ENCODE assay signal across 11 mouse cellular contexts in the genomic region with DNA sequence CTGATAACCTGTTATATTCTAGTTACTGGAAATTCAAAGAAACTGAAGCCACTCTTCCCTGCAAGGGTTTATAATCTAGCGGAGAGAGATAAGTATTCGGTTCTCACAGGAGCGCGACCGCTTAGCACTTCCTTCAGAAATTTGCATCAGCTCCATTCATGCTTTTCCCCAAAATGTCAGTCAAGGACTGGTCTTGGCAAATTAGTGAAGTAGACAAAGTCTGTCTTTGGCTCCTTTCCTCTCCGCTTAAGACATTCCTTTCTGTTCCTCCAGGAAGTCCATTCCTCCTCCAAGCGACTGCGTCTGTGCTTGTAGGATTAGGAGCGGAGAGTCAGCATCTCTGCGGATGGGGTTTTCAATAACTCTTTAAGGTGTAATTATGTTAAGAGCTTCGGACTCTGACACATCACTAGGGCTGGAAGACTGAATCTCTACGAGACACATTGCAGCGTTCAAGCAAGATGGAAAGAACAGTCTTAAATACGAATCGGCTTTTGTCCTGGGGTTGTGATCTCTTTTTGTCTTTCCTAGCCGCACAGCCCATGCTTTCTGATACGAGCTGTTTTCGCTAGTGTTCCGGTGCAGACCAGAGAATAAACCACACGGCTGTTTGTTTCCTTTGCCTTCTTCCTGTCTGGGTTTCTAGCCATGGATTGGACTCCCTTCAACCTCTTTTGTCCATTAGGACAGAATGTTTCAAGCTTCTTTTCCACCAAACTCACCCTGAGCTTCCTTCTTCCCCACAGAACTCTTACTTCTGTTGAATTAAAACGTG.
DNase-seq lines count a peak whose midpoint lies in the region; ATAC-seq and TF ChIP-seq lines count a peak whose summit lies in the region.
"Had no signal": no experiment of that assay in that cellular context is flagged by ENCODE, and none has a peak within 500 bp of the region (broad histone marks: within the 10 kb centered on the region; RNA-seq: fewer than 3 reads in every experiment).

No protein-coding gene starts in this region.

- no peaks in the 10 kb centered on the region for H3K9me3 ChIP-seq in forebrain, embryonic 11.5 days (ENCODE audit: control insufficient read depth, low read length)
- no peaks in the 10 kb centered on the region for H3K9me3 ChIP-seq in liver, embryonic 11.5 days (ENCODE audit: control insufficient read depth, low read length)
- no peaks in the 10 kb centered on the region for H3K9me3 ChIP-seq in midbrain, embryonic 16.5 days (replicated peaks; ENCODE audit: control insufficient read depth, low read length, poor library complexity, severe bottlenecking)

- peak overlapping the region; percentile 27 for H3K4me3 ChIP-seq in left cerebral cortex, adult 2 months
- no peak overlapping the region for H3K4me3 ChIP-seq in forebrain, embryonic 11.5 days (ENCODE audit: low read depth, low read length)
- peak overlapping the region; percentile 20; the same call in 1 of the 2 replicates for H3K4me3 ChIP-seq in liver, embryonic 11.5 days (ENCODE audit: low read depth, low read length)
- peak overlapping the region; percentile 19; the same call in 1 of the 2 replicates for H3K4me3 ChIP-seq in midbrain, embryonic 16.5 days (ENCODE audit: low read depth, low read length)
- H3K4me3 ChIP-seq: gastrocnemius, adult 2 months had no signal

- H3K36me3 ChIP-seq in forebrain, embryonic 11.5 days (ENCODE audit: control insufficient read depth, insufficient read depth, low read length) = no peaks in the 10 kb centered on the region
- no peaks in the 10 kb centered on the region for H3K36me3 ChIP-seq in liver, embryonic 11.5 days (ENCODE audit: control insufficient read depth, insufficient read depth, low read length)
- no peaks in the 10 kb centered on the region for H3K36me3 ChIP-seq in midbrain, embryonic 16.5 days (ENCODE audit: control insufficient read depth, insufficient read depth, low read length)

- H3K27ac ChIP-seq in left cerebral cortex, adult 2 months = no peak overlapping the region
- H3K27ac ChIP-seq in forebrain, embryonic 11.5 days (ENCODE audit: low read depth, low read length) = peak overlapping the region; percentile 18; the same call in 1 of the 2 replicates
- H3K27ac ChIP-seq in liver, embryonic 11.5 days (ENCODE audit: low read depth, low read length) = no peak overlapping the region
- H3K27ac ChIP-seq in midbrain, embryonic 16.5 days (ENCODE audit: low read length) = peak overlapping the region; percentile 47; the same call in 1 of the 2 replicates
- H3K27ac ChIP-seq: gastrocnemius, adult 2 months had no signal

- H3K4me2 ChIP-seq in forebrain, embryonic 11.5 days (ENCODE audit: low read depth, low read length, severe bottlenecking) = peak overlapping the region; percentile 28; the same call in 1 of the 2 replicates
- peak overlapping the region; percentile 58 for H3K4me2 ChIP-seq in liver, embryonic 11.5 days
- peak overlapping the region; percentile 45 for H3K4me2 ChIP-seq in midbrain, embryonic 16.5 days (ENCODE audit: low read length)

- no peak for DNase-seq in left cerebral cortex, adult 2 months (ENCODE audit: extremely low spot score in 1 of 2, low spot score in 2 of 2)
- DNase-seq in left cerebral cortex, postnatal 25 days (ENCODE audit: low spot score in 2 of 2) = no peak
- no peak for DNase-seq in forebrain, embryonic 11.5 days (ENCODE audit: low spot score)
- DNase-seq in liver, embryonic 11.5 days (ENCODE audit: low spot score) = no peak
- no peak for DNase-seq in right cerebral cortex, postnatal 25 days
- no peak for DNase-seq in cerebellum, adult 11 months
- DNase-seq: adrenal gland, postnatal 25 days; gastrocnemius, adult 2 months; kidney, postnatal 25 days; thymus, postnatal 25 days had no signal

- H3K4me1 ChIP-seq in forebrain, embryonic 11.5 days (replicated peaks; ENCODE audit: control insufficient read depth, insufficient read depth, low read length) = no peaks in the 10 kb centered on the region; the same call in 1 of the 2 replicates
- H3K4me1 ChIP-seq in liver, embryonic 11.5 days (replicated peaks; ENCODE audit: control insufficient read depth, insufficient read depth, low read length) = peaks cover 6% of the 10 kb centered on the region
- H3K4me1 ChIP-seq in midbrain, embryonic 16.5 days (ENCODE audit: control insufficient read depth, insufficient read depth, low read length) = peaks cover 10% of the 10 kb centered on the region

- intact Hi-C loops in left cerebral cortex, adult 2 months (cut with DNase I) = no loop called here
- intact Hi-C loops in left cerebral cortex, postnatal 25 days (cut with DNase I) = no loop called here

- H3K9ac ChIP-seq in forebrain, embryonic 11.5 days (ENCODE audit: low read length) = no peak overlapping the region
- H3K9ac ChIP-seq in liver, embryonic 11.5 days (ENCODE audit: low read depth, low read length) = peak overlapping the region; percentile 44
- H3K9ac ChIP-seq in midbrain, embryonic 16.5 days (ENCODE audit: low read depth, low read length) = no peak overlapping the region; the same call in 1 of the 2 replicates

- no peak for TF ChIP-seq CTCF in left cerebral cortex, adult 2 months (IDR thresholded peaks at IDR 0.05)

- 72% methylated on average over 21 of the region's 21 CpGs for WGBS in forebrain, embryonic 11.5 days
- 48% methylated on average over 21 of the region's 21 CpGs for WGBS in liver, embryonic 11.5 days
- WGBS in midbrain, embryonic 16.5 days = 51% methylated on average over 21 of the region's 21 CpGs

- ATAC-seq in forebrain, embryonic 11.5 days (replicated peaks; ENCODE audit: low FRiP score) = no peak
- 0 out of 2 replicates have a peak, but pooled peaks have one; percentile 23 for ATAC-seq in liver, embryonic 11.5 days (replicated peaks; ENCODE audit: low FRiP score)
- ATAC-seq in midbrain, embryonic 16.5 days = no peak

- H3K27me3 ChIP-seq in forebrain, embryonic 11.5 days (ENCODE audit: control insufficient read depth, insufficient read depth, low read length) = no peaks in the 10 kb centered on the region
- H3K27me3 ChIP-seq in liver, embryonic 11.5 days (replicated peaks; ENCODE audit: control insufficient read depth, insufficient read depth, low read length) = no peaks in the 10 kb centered on the region
- H3K27me3 ChIP-seq in midbrain, embryonic 16.5 days (ENCODE audit: control insufficient read depth, insufficient read depth, low read depth, low read length) = no peaks in the 10 kb centered on the region

Comparison
In these comparisons a context has a peak if more than half of its experiments do, and no peak if none do; other contexts are left out.
1. H3K27ac ChIP-seq: peak in forebrain, embryonic 11.5 days (single experiment) and midbrain, embryonic 16.5 days (single experiment); none in left cerebral cortex, adult 2 months (single experiment) and liver, embryonic 11.5 days (single experiment).
2. Peak in every context shown above with its lines, with median percentiles within 50 percentile points of each other: H3K4me2 ChIP-seq.